Mouse (Mus musculus): ENCODE results near the gene Cntn5.

The Cntn5 gene

GRCm38 (mm10) chr9:9937444-9938436, 966.8 kb downstream of the Cntn5 start:
- DNase-seq (ENCODE audit: extremely low spot score), result no peak

- DNase-seq (ENCODE audit: extremely low spot score), result no peak
These were observed 984.0 kb downstream of the Cntn5 start for GRCm38 (mm10) chr9:9920580-9920979.

GRCm38 (mm10) chr9:9899070-9899469, 1005.5 kb downstream of the Cntn5 start:
- no peak for DNase-seq (ENCODE audit: extremely low spot score)

GRCm38 (mm10) chr9:9886210-9886609, 1018.4 kb downstream of the Cntn5 start:
- no peak for DNase-seq (ENCODE audit: extremely low spot score)

GRCm38 (mm10) chr9:9882779-9883383, 1021.7 kb downstream of the Cntn5 start:
- no peak for DNase-seq (ENCODE audit: extremely low spot score)

GRCm38 (mm10) chr9:9872112-9873035, 1032.2 kb downstream of the Cntn5 start:
- DNase-seq (ENCODE audit: extremely low spot score), result no peak

- DNase-seq (ENCODE audit: extremely low spot score), result no peak
These were observed 1043.9 kb downstream of the Cntn5 start for GRCm38 (mm10) chr9:9860631-9861030.

GRCm38 (mm10) chr9:9859323-9859722, 1045.3 kb downstream of the Cntn5 start:
- DNase-seq (ENCODE audit: extremely low spot score), result no peak

GRCm38 (mm10) chr9:9854791-9855190, 1049.8 kb downstream of the Cntn5 start:
- DNase-seq (ENCODE audit: extremely low spot score), result no peak

GRCm38 (mm10) chr9:9830231-9830630, 1074.3 kb downstream of the Cntn5 start:
- no peak for DNase-seq (ENCODE audit: extremely low spot score)

GRCm38 (mm10) chr9:9819963-9820362, 1084.6 kb downstream of the Cntn5 start:
- no peak for DNase-seq (ENCODE audit: extremely low spot score)

GRCm38 (mm10) chr9:9817477-9817876, 1087.1 kb downstream of the Cntn5 start:
- DNase-seq (ENCODE audit: extremely low spot score), result no peak

GRCm38 (mm10) chr9:9799546-9799945, 1105.0 kb downstream of the Cntn5 start:
- DNase-seq (ENCODE audit: extremely low spot score), result no peak

GRCm38 (mm10) chr9:9783680-9784079, 1120.9 kb downstream of the Cntn5 start:
- DNase-seq (ENCODE audit: extremely low spot score), result no peak

- DNase-seq (ENCODE audit: extremely low spot score), result no peak
These were observed 1123.3 kb downstream of the Cntn5 start for GRCm38 (mm10) chr9:9781157-9781884.

- no peak for DNase-seq (ENCODE audit: extremely low spot score)
These were observed 1124.9 kb downstream of the Cntn5 start for GRCm38 (mm10) chr9:9779646-9780045.

- DNase-seq (ENCODE audit: extremely low spot score), result no peak
These were observed 1133.8 kb downstream of the Cntn5 start for GRCm38 (mm10) chr9:9770777-9771176.

- DNase-seq (ENCODE audit: extremely low spot score), result no peak
These were observed 1134.9 kb downstream of the Cntn5 start for GRCm38 (mm10) chr9:9769659-9770058.

GRCm38 (mm10) chr9:9718145-9718544, 1186.4 kb downstream of the Cntn5 start:
- no peak for DNase-seq (ENCODE audit: extremely low spot score)

- no peak for DNase-seq (ENCODE audit: extremely low spot score)
These were observed 1195.9 kb downstream of the Cntn5 start for GRCm38 (mm10) chr9:9708671-9709070.

- DNase-seq (ENCODE audit: extremely low spot score), result no peak
These were observed 1196.8 kb downstream of the Cntn5 start for GRCm38 (mm10) chr9:9707766-9708165.

Measured in embryo, embryonic 9.5 days (tissue).